Mouse (Mus musculus): ENCODE measurements around the gene Shkbp1. TPM values are rescaled to one million over a fixed set of nuclear protein-coding genes. Genes with fewer than 3 reads are reported as not detected.

Shkbp1 gene
- polyA plus RNA-seq, 1 experiment from 2014 or later: 95.5 TPM

- no peaks in the 10 kb centered on the region for H3K9me3 ChIP-seq (ENCODE audit: control insufficient read depth, low read length)
- no peak overlapping the region for H3K27ac ChIP-seq (ENCODE audit: low read length)
- ATAC-seq: no peak
- no peaks in the 10 kb centered on the region for H3K36me3 ChIP-seq (ENCODE audit: control insufficient read depth, insufficient read depth)
- no peak overlapping the region for H3K9ac ChIP-seq (replicated peaks; ENCODE audit: low read depth, low read length)
- 68% methylated on average over 6 of the region's 6 CpGs for WGBS
- H3K4me1 ChIP-seq (replicated peaks; ENCODE audit: control insufficient read depth, insufficient read depth, low read length): no peaks in the 10 kb centered on the region
- H3K27me3 ChIP-seq (replicated peaks; ENCODE audit: control insufficient read depth, insufficient read depth, low read length): peaks cover 24% of the 10 kb centered on the region
- no peak overlapping the region for H3K4me2 ChIP-seq (ENCODE audit: low read length)
- no peak overlapping the region for H3K4me3 ChIP-seq (replicated peaks; ENCODE audit: low read length)
These were observed 33.4 kb upstream of the Shkbp1 start for GRCm38 (mm10) chr7:27389213-27389612.

- no peaks in the 10 kb centered on the region for H3K9me3 ChIP-seq (ENCODE audit: control insufficient read depth, low read length)
- no peak overlapping the region for H3K4me3 ChIP-seq (replicated peaks; ENCODE audit: low read length)
- H3K4me2 ChIP-seq (ENCODE audit: low read length): no peak overlapping the region
- H3K9ac ChIP-seq (replicated peaks; ENCODE audit: low read depth, low read length): no peak overlapping the region
- ATAC-seq: no peak
- H3K4me1 ChIP-seq (replicated peaks; ENCODE audit: control insufficient read depth, insufficient read depth, low read length): no peaks in the 10 kb centered on the region
- no peak overlapping the region for H3K27ac ChIP-seq (ENCODE audit: low read length)
- no peaks in the 10 kb centered on the region; the same call in 1 of the 2 replicates for H3K27me3 ChIP-seq (replicated peaks; ENCODE audit: control insufficient read depth, insufficient read depth, low read length)
- 35% methylated on average over 4 of the region's 4 CpGs for WGBS
- no peaks in the 10 kb centered on the region for H3K36me3 ChIP-seq (ENCODE audit: control insufficient read depth, insufficient read depth)
These were observed 28.9 kb upstream of the Shkbp1 start for GRCm38 (mm10) chr7:27384731-27385130.

- Histone ChIP-seq H3K9ac (replicated peaks; ENCODE audit: low read depth, low read length) (no peak overlapping the region; the same call in 1 of the 2 replicates), H3K36me3 (ENCODE audit: control insufficient read depth, insufficient read depth) (no peaks in the 10 kb centered on the region), H3K9me3 (ENCODE audit: control insufficient read depth, low read length) (no peaks in the 10 kb centered on the region), H3K27ac (ENCODE audit: low read length) (no peak overlapping the region), H3K4me2 (ENCODE audit: low read length) (no peak overlapping the region), H3K4me1 (replicated peaks; ENCODE audit: control insufficient read depth, insufficient read depth, low read length) (no peaks in the 10 kb centered on the region), H3K4me3 (replicated peaks; ENCODE audit: low read length) (no peak overlapping the region), H3K27me3 (replicated peaks; ENCODE audit: control insufficient read depth, insufficient read depth, low read length) (peaks cover 1% of the 10 kb centered on the region; the same call in 1 of the 2 replicates)
- 0 out of 2 replicates have a peak, but pooled peaks have one; percentile 36 for ATAC-seq
- 59% methylated on average over 5 of the region's 5 CpGs for WGBS
These were observed 28.3 kb upstream of the Shkbp1 start for GRCm38 (mm10) chr7:27384134-27384533.

- Histone ChIP-seq H3K36me3 (ENCODE audit: control insufficient read depth, insufficient read depth) (no peaks in the 10 kb centered on the region), H3K4me1 (replicated peaks; ENCODE audit: control insufficient read depth, insufficient read depth, low read length) (no peaks in the 10 kb centered on the region), H3K9me3 (ENCODE audit: control insufficient read depth, low read length) (no peaks in the 10 kb centered on the region), H3K4me2 (ENCODE audit: low read length) (no peak overlapping the region), H3K4me3 (replicated peaks; ENCODE audit: low read length) (no peak overlapping the region), H3K9ac (replicated peaks; ENCODE audit: low read depth, low read length) (no peak overlapping the region), H3K27me3 (replicated peaks; ENCODE audit: control insufficient read depth, insufficient read depth, low read length) (peaks cover 5% of the 10 kb centered on the region), H3K27ac (ENCODE audit: low read length) (no peak overlapping the region)
- 94% methylated on average over 1 of the region's 1 CpGs for WGBS
- ATAC-seq: no peak
These were observed 27.4 kb upstream of the Shkbp1 start for GRCm38 (mm10) chr7:27383233-27383632.

GRCm38 (mm10) chr7:27381560-27381959 lies 25.7 kb upstream of the Shkbp1 start:
- Histone ChIP-seq H3K4me2 (ENCODE audit: low read length) (no peak overlapping the region), H3K9ac (replicated peaks; ENCODE audit: low read depth, low read length) (no peak overlapping the region), H3K9me3 (ENCODE audit: control insufficient read depth, low read length) (0 out of 2 replicates have a peak, but pooled peaks cover under 1% of the 10 kb centered on the region), H3K4me3 (replicated peaks; ENCODE audit: low read length) (no peak overlapping the region), H3K36me3 (ENCODE audit: control insufficient read depth, insufficient read depth) (no peaks in the 10 kb centered on the region), H3K27ac (ENCODE audit: low read length) (no peak overlapping the region), H3K4me1 (replicated peaks; ENCODE audit: control insufficient read depth, insufficient read depth, low read length) (no peaks in the 10 kb centered on the region), H3K27me3 (replicated peaks; ENCODE audit: control insufficient read depth, insufficient read depth, low read length) (peaks cover 14% of the 10 kb centered on the region)
- ATAC-seq: no peak
- WGBS: 55% methylated on average over 4 of the region's 4 CpGs

GRCm38 (mm10) chr7:27381009-27381408 lies 25.2 kb upstream of the Shkbp1 start:
- H3K9ac ChIP-seq (replicated peaks; ENCODE audit: low read depth, low read length): no peak overlapping the region
- no peaks in the 10 kb centered on the region for H3K4me1 ChIP-seq (replicated peaks; ENCODE audit: control insufficient read depth, insufficient read depth, low read length)
- H3K4me3 ChIP-seq (replicated peaks; ENCODE audit: low read length): no peak overlapping the region
- H3K9me3 ChIP-seq (ENCODE audit: control insufficient read depth, low read length): 0 out of 2 replicates have a peak, but pooled peaks cover 2% of the 10 kb centered on the region
- ATAC-seq: no peak
- WGBS: 42% methylated on average over 1 of the region's 1 CpGs
- H3K4me2 ChIP-seq (ENCODE audit: low read length): no peak overlapping the region
- peaks cover 19% of the 10 kb centered on the region for H3K27me3 ChIP-seq (replicated peaks; ENCODE audit: control insufficient read depth, insufficient read depth, low read length)
- H3K27ac ChIP-seq (ENCODE audit: low read length): no peak overlapping the region
- H3K36me3 ChIP-seq (ENCODE audit: control insufficient read depth, insufficient read depth): no peaks in the 10 kb centered on the region

- 0 out of 2 replicates have a peak, but pooled peaks cover 3% of the 10 kb centered on the region for H3K4me1 ChIP-seq (replicated peaks; ENCODE audit: control insufficient read depth, insufficient read depth, low read length)
- 71% methylated on average over 6 of the region's 6 CpGs for WGBS
These were observed 24.0 kb upstream of the Shkbp1 start for GRCm38 (mm10) chr7:27379836-27380235.

GRCm38 (mm10) chr7:27378431-27378830 lies 22.6 kb upstream of the Shkbp1 start:
- Histone ChIP-seq H3K4me1 (replicated peaks; ENCODE audit: control insufficient read depth, insufficient read depth, low read length) (0 out of 2 replicates have a peak, but pooled peaks cover 3% of the 10 kb centered on the region), H3K9ac (replicated peaks; ENCODE audit: low read depth, low read length) (no peak overlapping the region), H3K4me2 (ENCODE audit: low read length) (no peak overlapping the region), H3K27ac (ENCODE audit: low read length) (no peak overlapping the region), H3K36me3 (ENCODE audit: control insufficient read depth, insufficient read depth) (no peaks in the 10 kb centered on the region), H3K4me3 (replicated peaks; ENCODE audit: low read length) (no peak overlapping the region), H3K9me3 (ENCODE audit: control insufficient read depth, low read length) (0 out of 2 replicates have a peak, but pooled peaks cover 2% of the 10 kb centered on the region), H3K27me3 (replicated peaks; ENCODE audit: control insufficient read depth, insufficient read depth, low read length) (peaks cover 42% of the 10 kb centered on the region)
- 21% methylated on average over 4 of the region's 4 CpGs for WGBS
- ATAC-seq: no peak

More at GRCm38 (mm10) chr7:27379836-27380235, 24.0 kb upstream of the Shkbp1 start:
- 0 out of 2 replicates have a peak, but pooled peaks cover 2% of the 10 kb centered on the region for H3K9me3 ChIP-seq (ENCODE audit: control insufficient read depth, low read length)
- H3K4me2 ChIP-seq (ENCODE audit: low read length): no peak overlapping the region
- H3K36me3 ChIP-seq (ENCODE audit: control insufficient read depth, insufficient read depth): no peaks in the 10 kb centered on the region
- no peak overlapping the region for H3K27ac ChIP-seq (ENCODE audit: low read length)
- H3K27me3 ChIP-seq (replicated peaks; ENCODE audit: control insufficient read depth, insufficient read depth, low read length): peaks cover 29% of the 10 kb centered on the region
- no peak for ATAC-seq
- H3K9ac ChIP-seq (replicated peaks; ENCODE audit: low read depth, low read length): no peak overlapping the region
- no peak overlapping the region for H3K4me3 ChIP-seq (replicated peaks; ENCODE audit: low read length)

- 0 out of 2 replicates have a peak, but pooled peaks cover under 1% of the 10 kb centered on the region for H3K36me3 ChIP-seq (ENCODE audit: control insufficient read depth, insufficient read depth)
- no peak overlapping the region for H3K4me3 ChIP-seq (replicated peaks; ENCODE audit: low read length)
These were observed 19.5 kb upstream of the Shkbp1 start for GRCm38 (mm10) chr7:27375274-27375673.

More at GRCm38 (mm10) chr7:27375274-27375673, 19.5 kb upstream of the Shkbp1 start:
- H3K4me2 ChIP-seq (ENCODE audit: low read length): no peak overlapping the region; the same call in 1 of the 2 replicates
- peaks cover 6% of the 10 kb centered on the region; the same call in 1 of the 2 replicates for H3K4me1 ChIP-seq (replicated peaks; ENCODE audit: control insufficient read depth, insufficient read depth, low read length)
- no peak for ATAC-seq
- H3K27me3 ChIP-seq (replicated peaks; ENCODE audit: control insufficient read depth, insufficient read depth, low read length): peaks cover 72% of the 10 kb centered on the region
- 0 out of 2 replicates have a peak overlapping the region, but pooled peaks have one; percentile 22 for H3K9ac ChIP-seq (replicated peaks; ENCODE audit: low read depth, low read length)
- WGBS: 3% methylated on average over 22 of the region's 22 CpGs
- peaks cover 4% of the 10 kb centered on the region; the same call in 1 of the 2 replicates for H3K9me3 ChIP-seq (ENCODE audit: control insufficient read depth, low read length)
- H3K27ac ChIP-seq (ENCODE audit: low read length): no peak overlapping the region

All from forebrain, embryonic 16.5 days (tissue).